Mouse (Mus musculus) neural tube, embryonic 13.5 days (tissue): Measurements from ENCODE around the gene Tnp2. TPM values are rescaled to one million over a fixed set of nuclear protein-coding genes. Genes with fewer than 3 reads are reported as not detected.

ENCODE experiments used
- ATAC-seq: fragments of 200-750 bp; cut with Nextera tagmentation; 2 replicates; pipeline ENCODE4 v1.8.0; 2017; ENCODE audit warnings: low read depth, mild to moderate bottlenecking, moderate TSS enrichment, moderate library complexity
- H3K27ac ChIP-seq: fragments of 300-500 bp; sonication (generic); replicated peaks from 2 replicates; pipeline ENCODE4 v1.5.1; 2015; ENCODE audit warnings: moderate library complexity, mild to moderate bottlenecking, inconsistent platforms
- H3K27me3 ChIP-seq: fragments of 300-500 bp; sonication (generic); 2 replicates; pipeline ENCODE4 v1.6.1; 2015; ENCODE audit warnings: mild to moderate bottlenecking, inconsistent platforms
- H3K36me3 ChIP-seq: fragments of 300-500 bp; sonication (generic); 2 replicates; pipeline ENCODE4 v1.6.1; 2015; ENCODE audit warnings: mild to moderate bottlenecking, inconsistent platforms
- H3K4me1 ChIP-seq: fragments of 300-500 bp; sonication (generic); replicated peaks from 2 replicates; pipeline ENCODE4 v1.6.1; 2015; ENCODE audit warnings: inconsistent platforms
- H3K4me2 ChIP-seq: fragments of 300-500 bp; sonication (generic); 2 replicates; pipeline ENCODE4 v1.6.1; 2015; ENCODE audit warnings: inconsistent platforms, mild to moderate bottlenecking, moderate library complexity
- H3K4me3 ChIP-seq: fragments of 300-500 bp; sonication (generic); 2 replicates; pipeline ENCODE4 v1.5.1; 2015; ENCODE audit warnings: mild to moderate bottlenecking, inconsistent platforms
- H3K9ac ChIP-seq: fragments of 300-500 bp; sonication (generic); 2 replicates; pipeline ENCODE4 v1.6.1; 2015; ENCODE audit warnings: moderate library complexity, mild to moderate bottlenecking, inconsistent platforms
- H3K9me3 ChIP-seq: fragments of 300-500 bp; sonication (generic); 2 replicates; pipeline ENCODE4 v1.6.1; 2016; ENCODE audit warnings: inconsistent platforms
- WGBS: fragments of 180-500 bp; shearing (Covaris S2); methylation state at CpG from one replicate; pipeline ENCODE4 v1.1.7; 2015; 5-methylcytosine and 5-hydroxymethylcytosine counted together
- polyA plus RNA-seq: library from polyadenylated mRNA; unstranded; fragments of >200 nt; fragmentation: Nextera tagmentation; extraction: Ambion mirVana; gene quantifications from 2 replicates; pipeline ENCODE4 v1.2.1, GENCODE M21; 2015

Tnp2 gene
- polyA plus RNA-seq = not detected in 2 replicates

- Histone ChIP-seq H3K4me2 (no peak within 1 kb of the TSS), H3K36me3 (no peaks in the 10 kb centered on the region), H3K27me3 (peaks cover 14% of the 10 kb centered on the region), H3K4me3 (no peak within 1 kb of the TSS), H3K4me1 (peaks cover 30% of the 10 kb centered on the region), H3K9ac (no peak within 1 kb of the TSS), H3K9me3 (no peaks in the 10 kb centered on the region), H3K27ac (no peak within 1 kb of the TSS)
- no peak for ATAC-seq
- 53% methylated on average over 16 of the region's 16 CpGs for WGBS
Observed at GRCm38 (mm10) chr16:10788271-10788670, at the start of gene Tnp2. Tnp2 (minus strand) TSS chr16:10788660.

DNA sequence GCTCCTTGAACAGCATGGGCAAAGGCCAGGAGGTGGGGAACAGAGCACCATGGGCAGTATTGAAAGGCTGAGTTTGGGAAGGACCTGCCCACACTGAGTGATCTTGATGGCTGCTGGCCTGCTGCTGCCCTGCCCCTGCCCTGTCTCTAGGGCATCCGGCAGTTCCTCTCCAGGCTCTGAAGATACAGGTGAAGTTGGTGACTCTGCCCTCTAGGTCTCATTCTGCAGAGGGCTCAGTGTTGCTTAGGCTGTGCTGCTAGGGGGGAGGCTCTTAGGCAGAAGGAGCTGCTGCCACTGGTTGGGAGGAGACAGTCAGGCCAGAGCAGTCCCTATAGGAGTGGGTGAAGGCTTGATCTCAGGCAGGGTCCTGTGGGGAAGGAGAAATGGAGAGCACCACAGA lies 49.4 kb upstream of the Tnp2 start:
- WGBS = 85% methylated on average over 1 of the region's 1 CpGs
- no peak for ATAC-seq
- no peaks in the 10 kb centered on the region for H3K36me3 ChIP-seq

GRCm38 (mm10) chr16:10837250-10837649 lies 48.8 kb upstream of the Tnp2 start:
- no peak overlapping the region for H3K4me3 ChIP-seq
- H3K4me2 ChIP-seq = no peak overlapping the region
- WGBS = 87% methylated on average over 3 of the region's 3 CpGs
- H3K27me3 ChIP-seq = no peaks in the 10 kb centered on the region
- no peak overlapping the region for H3K9ac ChIP-seq
- H3K9me3 ChIP-seq = no peaks in the 10 kb centered on the region
- no peak overlapping the region for H3K27ac ChIP-seq
- ATAC-seq = no peak
- H3K36me3 ChIP-seq = no peaks in the 10 kb centered on the region
- H3K4me1 ChIP-seq = peaks cover 22% of the 10 kb centered on the region

More for the DNA sequence above, 49.4 kb upstream of the Tnp2 start:
- no peaks in the 10 kb centered on the region for H3K27me3 ChIP-seq
- H3K4me2 ChIP-seq = no peak overlapping the region
- H3K4me1 ChIP-seq = peaks cover 22% of the 10 kb centered on the region
- H3K9ac ChIP-seq = no peak overlapping the region
- H3K27ac ChIP-seq = no peak overlapping the region
- H3K9me3 ChIP-seq = no peaks in the 10 kb centered on the region
- no peak overlapping the region for H3K4me3 ChIP-seq

DNA sequence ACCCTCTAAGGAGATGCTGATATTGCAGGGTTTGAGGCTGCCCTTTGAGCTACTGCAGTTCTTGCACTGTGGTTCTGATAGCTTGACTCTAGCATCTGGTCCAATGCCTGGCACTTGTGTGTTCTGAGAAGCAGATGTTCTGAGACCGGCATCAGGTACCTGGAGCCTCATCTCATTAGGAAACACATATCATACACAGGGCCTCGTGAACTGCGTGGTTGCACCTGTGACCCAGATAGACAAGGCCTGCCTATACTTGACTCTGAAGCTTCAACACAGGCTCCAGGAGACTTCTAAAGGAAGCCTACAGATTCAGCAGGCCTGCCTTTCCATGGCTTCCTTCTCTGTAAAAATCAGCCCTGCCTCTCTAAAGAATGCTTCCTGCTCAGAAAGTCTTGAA lies 47.9 kb upstream of the Tnp2 start:
- no peak for ATAC-seq
- 95% methylated on average over 3 of the region's 3 CpGs for WGBS
- Histone ChIP-seq H3K4me3 (no peak overlapping the region), H3K27ac (no peak overlapping the region), H3K9ac (no peak overlapping the region), H3K4me1 (peaks cover 22% of the 10 kb centered on the region), H3K36me3 (no peaks in the 10 kb centered on the region), H3K9me3 (no peaks in the 10 kb centered on the region), H3K4me2 (no peak overlapping the region), H3K27me3 (no peaks in the 10 kb centered on the region)

GRCm38 (mm10) chr16:10834911-10835587 lies 46.6 kb upstream of the Tnp2 start, which contains the start of gene Rmi2:
Rmi2 (plus strand) TSS chr16:10835059.
- H3K4me3 ChIP-seq = peak within 1 kb of the TSS; percentile 80

DNA sequence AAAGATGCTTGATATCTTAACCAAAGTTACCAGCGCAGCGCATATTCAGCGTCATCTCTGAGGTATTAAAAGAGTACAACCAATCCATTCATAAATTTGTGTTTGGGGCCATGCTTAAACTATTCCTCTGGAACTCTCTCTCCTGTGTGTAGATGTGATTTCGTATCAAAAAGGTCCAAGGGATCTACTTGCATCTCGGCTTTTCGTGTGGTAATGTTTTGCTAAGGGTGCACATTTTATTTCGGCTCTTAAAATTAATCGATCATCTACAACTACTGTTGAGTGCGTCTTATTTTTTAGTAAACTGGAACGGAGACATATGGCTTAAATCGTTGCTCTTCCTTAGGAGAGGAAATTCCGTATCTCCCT lies 46.1 kb upstream of the Tnp2 start:
- H3K4me3 ChIP-seq = peak overlapping the region; percentile 80
- no peaks in the 10 kb centered on the region for H3K27me3 ChIP-seq
- no peaks in the 10 kb centered on the region for H3K9me3 ChIP-seq
- H3K27ac ChIP-seq = no peak overlapping the region
- H3K4me1 ChIP-seq = peaks cover 22% of the 10 kb centered on the region
- H3K9ac ChIP-seq = peak overlapping the region; percentile 73
- WGBS = 10% methylated on average over 12 of the region's 12 CpGs
- peak overlapping the region; percentile 94 for H3K4me2 ChIP-seq
- H3K36me3 ChIP-seq = no peaks in the 10 kb centered on the region
- no peak for ATAC-seq

More at GRCm38 (mm10) chr16:10834911-10835587, 46.6 kb upstream of the Tnp2 start, which contains the start of gene Rmi2:
- no peaks in the 10 kb centered on the region for H3K36me3 ChIP-seq
- 1% methylated on average over 38 of the region's 69 CpGs for WGBS
- peak within 1 kb of the TSS; percentile 94 for H3K4me2 ChIP-seq
- H3K27me3 ChIP-seq = no peaks in the 10 kb centered on the region
- peak within 1 kb of the TSS; percentile 73 for H3K9ac ChIP-seq
- H3K4me1 ChIP-seq = peaks cover 22% of the 10 kb centered on the region
- no peaks in the 10 kb centered on the region for H3K9me3 ChIP-seq
- no peak within 1 kb of the TSS for H3K27ac ChIP-seq
- peak; percentile 90 for ATAC-seq

DNA sequence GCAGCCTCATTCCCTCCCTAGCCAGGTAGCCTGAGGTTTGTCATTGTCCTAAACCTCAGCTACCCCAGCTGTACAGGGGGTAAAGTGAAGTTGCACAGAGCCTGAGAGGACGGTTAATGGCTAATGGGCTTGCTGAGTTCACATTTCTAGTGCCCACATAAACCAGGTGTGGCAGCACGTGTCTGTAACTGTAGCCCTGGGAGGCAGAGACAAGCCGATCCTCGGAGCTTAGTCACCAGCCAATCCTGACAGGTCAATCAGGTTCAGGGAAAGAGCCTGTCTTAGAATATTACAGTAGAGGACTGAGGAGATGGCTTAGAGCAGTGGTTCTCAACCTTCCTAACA lies 40.0 kb upstream of the Tnp2 start:
- no peaks in the 10 kb centered on the region for H3K27me3 ChIP-seq

GRCm38 (mm10) chr16:10827766-10828460 lies 39.5 kb upstream of the Tnp2 start:
- no peak overlapping the region for H3K27ac ChIP-seq
- H3K4me1 ChIP-seq = no peaks in the 10 kb centered on the region
- H3K9ac ChIP-seq = no peak overlapping the region
- no peaks in the 10 kb centered on the region for H3K27me3 ChIP-seq
- no peaks in the 10 kb centered on the region for H3K36me3 ChIP-seq
- H3K4me3 ChIP-seq = no peak overlapping the region
- WGBS = 79% methylated on average over 7 of the region's 7 CpGs
- no peak overlapping the region for H3K4me2 ChIP-seq
- H3K9me3 ChIP-seq = no peaks in the 10 kb centered on the region
- ATAC-seq = no peak

More for the DNA sequence above, 40.0 kb upstream of the Tnp2 start:
- Histone ChIP-seq H3K4me2 (no peak overlapping the region), H3K36me3 (no peaks in the 10 kb centered on the region), H3K9ac (no peak overlapping the region), H3K4me1 (no peaks in the 10 kb centered on the region), H3K27ac (no peak overlapping the region), H3K4me3 (no peak overlapping the region), H3K9me3 (no peaks in the 10 kb centered on the region)
- WGBS = 75% methylated on average over 4 of the region's 4 CpGs
- ATAC-seq = no peak

- H3K4me2 ChIP-seq = no peak overlapping the region
- no peak overlapping the region for H3K27ac ChIP-seq
- no peaks in the 10 kb centered on the region for H3K9me3 ChIP-seq
- no peaks in the 10 kb centered on the region for H3K36me3 ChIP-seq
- no peak overlapping the region for H3K4me3 ChIP-seq
- no peaks in the 10 kb centered on the region for H3K27me3 ChIP-seq
- no peaks in the 10 kb centered on the region for H3K4me1 ChIP-seq
- no peak overlapping the region for H3K9ac ChIP-seq
- WGBS = 90% methylated on average over 9 of the region's 9 CpGs
- no peak for ATAC-seq
Observed at GRCm38 (mm10) chr16:10827269-10827668, 38.8 kb upstream of the Tnp2 start.

- Histone ChIP-seq H3K4me1 (no peaks in the 10 kb centered on the region), H3K4me3 (no peak overlapping the region), H3K9me3 (no peaks in the 10 kb centered on the region), H3K9ac (no peak overlapping the region), H3K27me3 (no peaks in the 10 kb centered on the region), H3K4me2 (no peak overlapping the region), H3K36me3 (no peaks in the 10 kb centered on the region), H3K27ac (no peak overlapping the region)
- ATAC-seq = no peak
- 89% methylated on average over 4 of the region's 4 CpGs for WGBS
Observed at GRCm38 (mm10) chr16:10825840-10826239, 37.4 kb upstream of the Tnp2 start.

DNA sequence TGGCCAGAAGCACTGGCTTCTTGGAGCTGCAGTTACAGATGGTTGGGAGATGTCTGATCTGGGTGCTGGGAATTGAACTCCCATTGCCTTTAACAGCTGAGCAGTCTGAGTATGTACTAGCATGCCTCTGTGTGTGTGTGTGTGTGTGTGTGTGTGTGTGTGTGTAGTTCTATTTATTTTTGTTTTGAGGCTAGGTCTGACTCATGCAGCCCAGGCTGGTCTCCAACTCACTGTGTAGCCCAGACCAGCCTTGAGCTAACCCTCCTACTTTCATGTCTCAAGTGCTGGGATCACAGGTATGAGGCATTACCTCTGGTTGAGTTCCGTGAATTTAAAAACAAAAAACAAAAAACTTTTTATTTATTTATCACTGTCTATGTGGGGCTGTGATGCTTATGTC lies 36.1 kb upstream of the Tnp2 start:
- Histone ChIP-seq H3K9ac (no peak overlapping the region), H3K36me3 (no peaks in the 10 kb centered on the region), H3K4me1 (no peaks in the 10 kb centered on the region), H3K9me3 (no peaks in the 10 kb centered on the region), H3K4me2 (no peak overlapping the region), H3K4me3 (no peak overlapping the region), H3K27ac (no peak overlapping the region), H3K27me3 (no peaks in the 10 kb centered on the region)
- no peak for ATAC-seq
- WGBS = 94% methylated on average over 1 of the region's 1 CpGs

- H3K27me3 ChIP-seq = no peaks in the 10 kb centered on the region
- no peak overlapping the region for H3K4me2 ChIP-seq
- H3K4me3 ChIP-seq = no peak overlapping the region
- no peak for ATAC-seq
- H3K27ac ChIP-seq = no peak overlapping the region
- H3K4me1 ChIP-seq = no peaks in the 10 kb centered on the region
- no peaks in the 10 kb centered on the region for H3K36me3 ChIP-seq
- 74% methylated on average over 4 of the region's 4 CpGs for WGBS
- no peak overlapping the region for H3K9ac ChIP-seq
- no peaks in the 10 kb centered on the region for H3K9me3 ChIP-seq
Observed at GRCm38 (mm10) chr16:10821387-10821786, 32.9 kb upstream of the Tnp2 start.
